Mouse (Mus musculus) embryo, embryonic 9.5 days (tissue): Measurements from ENCODE around the gene Rxylt1.

Experiments
- DNase-seq: peaks from one replicate; pipeline ENCODE4 v3.0.0-alpha.2; 2017; ENCODE audit errors: extremely low spot score

Rxylt1 gene

DNA sequence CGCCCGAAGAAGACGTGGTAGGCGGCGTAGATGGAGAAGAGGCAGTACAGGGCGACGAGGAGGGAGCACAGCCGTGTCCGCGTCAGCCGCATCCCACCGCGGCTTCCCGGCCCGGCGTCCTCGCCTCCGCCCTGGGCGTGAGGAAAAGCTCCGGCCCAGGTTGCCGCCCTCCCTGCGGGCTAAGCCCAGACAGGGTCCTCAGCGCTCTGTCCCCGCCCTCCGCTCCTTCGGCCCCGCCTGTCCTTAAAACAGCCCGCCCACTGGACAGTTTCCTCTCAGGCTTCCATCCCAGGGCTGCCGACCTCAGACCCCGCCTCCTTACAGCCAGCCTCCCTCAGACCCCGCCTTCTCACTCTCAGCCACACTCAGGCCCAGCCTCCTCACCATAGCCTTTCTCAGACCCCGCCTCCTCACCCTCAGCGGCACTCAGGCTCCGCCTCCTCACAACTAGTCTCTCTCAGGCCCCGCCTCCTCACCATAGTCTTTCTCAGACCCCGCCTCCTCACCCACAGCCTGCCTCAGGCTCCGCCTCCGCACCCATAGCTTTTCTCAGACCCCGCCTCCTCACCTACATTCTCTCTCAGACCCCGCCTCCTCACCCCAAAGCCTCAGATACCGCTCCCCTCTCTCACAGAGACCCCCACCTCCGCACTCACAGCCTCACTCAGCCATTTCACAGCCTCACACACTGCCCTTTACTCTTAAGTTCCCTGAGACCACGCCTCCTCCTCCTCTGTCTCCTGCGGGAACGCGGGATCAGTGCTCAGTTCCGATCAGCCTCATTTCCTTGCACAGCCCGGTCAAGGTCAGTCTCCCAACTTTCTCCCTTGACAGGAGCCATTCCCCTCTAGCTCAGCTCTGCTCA is at the start of gene Rxylt1:
Gene Rxylt1 (minus strand): TSS at position 392 of the 865 bp plus-strand sequence.
- peak; percentile 98 for DNase-seq

GRCm38 (mm10) chr10:122121290-122121970 is 24.3 kb upstream of the Rxylt1 start:
- DNase-seq: no peak

GRCm38 (mm10) chr10:122120500-122121289 is 23.5 kb upstream of the Rxylt1 start:
- DNase-seq: no peak

DNA sequence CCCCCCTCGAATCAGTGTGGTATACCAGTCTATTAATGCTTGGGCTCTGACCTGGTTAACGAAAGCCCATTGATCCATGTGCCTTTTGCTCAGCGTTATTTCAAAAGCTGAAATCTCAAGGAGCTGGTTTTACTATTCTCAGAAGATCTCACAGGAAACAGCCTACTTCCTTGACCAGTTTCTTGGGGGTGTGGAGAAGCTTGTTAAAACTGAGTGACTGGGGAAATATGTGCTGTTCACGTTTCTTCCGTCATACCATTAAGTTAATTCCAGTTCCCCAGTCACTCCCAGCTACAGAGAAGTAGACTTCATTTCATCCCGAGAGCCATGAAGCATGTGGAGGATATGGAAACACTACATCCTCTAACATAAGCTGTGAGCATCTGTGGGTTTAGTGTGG is 22.3 kb upstream of the Rxylt1 start:
- DNase-seq: no peak

GRCm38 (mm10) chr10:122116636-122117035 is 19.5 kb upstream of the Rxylt1 start:
- no peak for DNase-seq

DNA sequence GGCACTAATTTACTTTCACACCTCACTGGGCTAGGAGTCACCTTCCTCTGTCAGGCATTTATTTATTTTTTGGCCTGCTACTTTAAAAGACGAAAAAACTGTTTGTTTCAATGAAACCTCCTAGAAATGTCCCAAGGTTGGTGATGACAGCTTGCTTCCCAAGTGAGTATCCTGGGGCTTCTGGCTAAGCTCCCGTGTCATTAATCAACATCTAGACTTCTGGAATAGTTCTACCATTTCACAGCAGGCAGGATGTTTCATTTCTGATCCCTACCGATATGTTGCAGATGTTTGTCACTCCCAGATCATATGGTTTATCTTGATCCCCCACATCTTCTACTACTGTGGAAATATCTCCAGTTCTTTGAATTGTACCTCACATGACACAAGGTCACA is 9.5 kb upstream of the Rxylt1 start:
- DNase-seq: no peak

DNA sequence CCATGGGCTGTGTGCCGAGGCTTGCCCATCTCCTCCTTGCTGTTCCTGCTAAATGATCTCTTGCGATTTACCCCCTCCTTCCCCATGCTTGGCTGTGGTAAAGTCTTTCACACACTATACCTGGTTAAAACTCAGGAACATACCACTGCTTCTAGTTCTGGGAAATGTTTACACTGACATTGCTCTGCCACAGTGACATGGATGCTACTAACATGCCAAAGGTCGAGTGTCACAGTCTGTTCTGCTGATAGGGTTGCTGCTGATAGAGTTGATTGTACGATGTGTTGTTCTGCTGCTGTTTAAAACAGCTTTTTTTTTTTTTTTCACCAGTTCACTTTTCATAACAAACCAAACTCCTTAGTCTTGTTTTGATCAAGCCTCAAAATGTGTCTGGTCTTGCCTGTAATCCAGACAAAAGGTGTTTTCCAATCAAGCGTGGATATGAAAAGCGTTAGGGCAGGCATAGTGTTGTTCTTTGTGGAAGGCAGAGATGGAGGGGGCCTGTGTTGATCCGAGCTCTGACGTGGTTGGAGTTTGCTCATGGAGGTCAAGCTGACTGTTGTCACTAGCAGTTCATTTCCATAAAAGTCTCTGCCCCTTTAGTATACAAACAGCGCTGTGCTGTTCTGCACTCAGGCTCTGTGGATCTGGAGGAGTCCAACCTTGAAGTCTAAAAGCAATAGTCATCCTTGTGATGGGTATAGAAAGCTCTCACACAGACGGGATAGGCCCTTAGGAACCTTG is 8.9 kb upstream of the Rxylt1 start:
- DNase-seq: no peak

DNA sequence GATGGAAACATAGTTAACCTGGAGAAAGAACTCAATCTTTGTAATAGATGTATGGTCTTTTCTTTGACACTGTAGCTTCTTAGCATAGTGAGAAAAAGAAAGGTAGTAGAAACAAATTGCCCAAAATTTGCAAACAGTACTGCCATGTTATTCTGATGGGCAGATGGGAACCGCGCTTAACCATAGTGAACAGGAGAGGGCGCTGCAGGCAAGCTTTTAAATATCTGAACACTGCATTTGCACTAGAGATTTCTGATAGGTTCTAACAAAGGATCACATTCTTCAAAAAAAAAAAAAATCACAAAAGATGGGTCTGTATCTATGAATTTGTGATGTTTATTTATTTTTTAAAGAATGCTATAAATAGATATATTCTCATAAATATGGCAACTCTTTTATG is 8.2 kb upstream of the Rxylt1 start:
- DNase-seq: peak; percentile 24

- no peak for DNase-seq
Observed at GRCm38 (mm10) chr10:122102675-122103074, 5.5 kb upstream of the Rxylt1 start.

DNA sequence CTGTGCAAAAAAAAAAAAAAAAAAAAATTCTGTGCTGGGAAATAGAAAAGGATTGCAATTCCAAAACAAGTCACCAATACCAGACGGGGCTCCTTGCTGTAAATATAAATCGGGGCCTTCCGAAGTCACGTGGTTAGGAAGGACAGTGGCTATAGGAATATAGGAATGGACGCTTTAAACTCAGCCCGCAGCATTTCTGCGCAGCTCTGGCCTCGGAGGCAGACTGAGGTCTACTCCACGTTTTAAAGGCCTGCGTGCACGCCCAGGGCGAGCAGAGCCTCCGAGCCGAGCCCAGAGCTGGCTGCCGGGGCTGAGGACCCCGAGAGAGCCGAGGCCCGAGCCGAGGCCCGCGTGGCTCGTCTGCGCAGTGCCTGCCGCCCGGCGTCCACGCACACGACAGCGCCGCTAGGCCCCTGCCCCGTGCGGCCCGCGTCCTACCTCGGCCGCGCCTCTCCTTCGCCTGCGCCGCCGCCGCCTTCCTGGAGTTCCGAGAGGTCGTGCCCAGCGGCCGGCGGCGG is 650 bp downstream of the Rxylt1 start:
- DNase-seq: no peak

- DNase-seq: no peak
Observed at GRCm38 (mm10) chr10:122090472-122090871, 6.7 kb downstream of the Rxylt1 start.

DNA sequence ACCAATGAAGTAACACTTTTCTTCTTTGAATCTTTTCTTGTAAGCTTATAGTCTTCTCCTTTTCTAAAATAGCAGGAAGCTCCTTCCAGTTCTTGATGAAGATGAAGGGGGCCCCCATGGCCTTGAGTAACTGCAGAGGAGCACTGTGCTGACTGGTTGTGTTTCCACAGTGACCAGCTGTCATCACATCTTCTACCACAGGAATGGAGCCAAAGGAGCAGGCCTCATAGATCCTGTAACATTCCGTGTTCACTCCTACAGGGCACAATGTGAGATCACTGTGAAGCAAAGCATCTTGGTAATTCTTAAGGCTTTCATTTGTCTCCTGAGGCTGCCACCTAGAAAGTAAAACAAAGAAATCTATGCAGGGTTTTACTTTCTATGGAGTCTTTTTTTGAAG is 15.8 kb downstream of the Rxylt1 start:
- DNase-seq: no peak

GRCm38 (mm10) chr10:122069153-122069552 is 28.0 kb downstream of the Rxylt1 start:
- DNase-seq: no peak

DNA sequence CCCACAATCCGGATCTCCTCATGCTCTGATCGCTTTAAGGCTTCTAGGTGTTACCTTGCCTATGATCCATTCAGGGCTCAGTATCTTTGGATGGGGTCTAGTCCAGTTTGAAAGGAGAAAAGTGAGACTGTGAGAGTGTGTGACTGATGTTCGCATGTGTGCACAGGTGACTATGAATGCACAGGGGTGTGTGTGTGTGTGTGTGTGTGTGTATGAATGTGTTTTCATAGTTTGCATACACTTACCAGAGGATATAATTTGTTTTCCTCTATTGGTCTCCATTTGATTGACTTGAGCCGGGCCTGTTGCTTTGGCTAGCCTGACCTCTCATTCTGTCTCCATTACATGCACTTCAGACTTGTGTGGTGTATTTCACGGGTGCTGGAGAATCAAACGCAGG is 41.3 kb downstream of the Rxylt1 start:
- DNase-seq: no peak

DNA sequence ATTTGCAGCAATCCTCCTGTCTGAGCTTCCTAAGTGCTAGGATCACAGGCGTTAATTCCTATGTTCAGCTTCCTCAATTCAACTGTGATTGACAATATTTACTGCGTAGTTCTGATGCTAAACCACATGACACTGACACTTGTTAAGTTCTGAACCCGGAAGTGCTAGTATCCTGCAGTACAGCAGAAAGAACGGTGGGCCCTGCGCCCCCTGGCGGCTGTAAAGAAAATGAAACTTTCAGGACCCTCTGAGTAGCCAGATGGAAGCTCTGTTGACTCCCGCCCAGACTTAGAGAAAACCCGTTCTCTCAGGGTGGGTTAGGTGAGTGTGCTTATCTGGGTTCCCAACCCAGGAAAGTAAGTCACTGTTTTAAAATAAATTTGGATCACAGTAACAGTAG is 42.6 kb downstream of the Rxylt1 start:
- peak; percentile 62 for DNase-seq

GRCm38 (mm10) chr10:122051831-122052230 is 45.3 kb downstream of the Rxylt1 start:
- DNase-seq: peak; percentile 78

DNA sequence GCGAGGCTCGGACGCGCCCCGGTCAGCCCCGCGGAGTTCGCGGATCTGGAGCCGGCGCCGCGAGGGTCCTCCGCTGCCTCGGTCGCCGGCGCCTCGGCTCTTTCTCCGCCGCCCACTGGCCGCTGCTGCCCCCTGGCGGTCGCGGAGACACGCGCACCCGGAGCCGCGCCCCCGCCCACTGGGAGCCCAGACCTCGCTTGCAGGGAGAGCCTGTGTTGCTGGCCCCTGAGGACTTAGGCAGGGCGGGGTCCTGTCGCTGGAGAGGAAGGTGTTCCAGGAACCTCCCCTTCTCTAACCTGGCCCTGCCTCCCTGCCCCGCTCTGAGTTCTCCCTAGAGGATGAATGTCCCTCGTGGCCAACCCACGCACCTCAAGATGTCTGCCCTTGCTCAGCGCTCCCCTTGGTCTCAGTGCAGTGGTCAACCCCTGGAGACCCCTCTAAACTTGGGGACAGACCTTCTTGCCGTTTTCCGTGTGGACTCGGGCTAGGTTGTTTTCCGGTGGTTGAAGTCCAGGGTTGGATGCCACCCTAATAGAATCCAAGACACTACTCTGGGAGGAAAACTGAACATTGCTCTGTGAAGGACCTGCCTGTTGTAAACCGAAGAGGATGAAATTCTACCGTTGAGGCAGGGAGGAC is 49.3 kb downstream of the Rxylt1 start:
- DNase-seq: peak; percentile 91

GRCm38 (mm10) chr10:122046904-122047726 is 50.1 kb downstream of the Rxylt1 start, which contains the start of gene Srgap1:
Srgap1 (minus strand) TSS chr10:122047315.
- peak; percentile 81 for DNase-seq

- DNase-seq: no peak
Observed at GRCm38 (mm10) chr10:122046511-122046903, 50.7 kb downstream of the Rxylt1 start.

GRCm38 (mm10) chr10:122045946-122046345 is 51.2 kb downstream of the Rxylt1 start:
- DNase-seq: peak; percentile 22
